Mouse (Mus musculus): ENCODE measurements around the gene Snx32. TPM values are rescaled to one million over a fixed set of nuclear protein-coding genes. Genes with fewer than 3 reads are reported as not detected.

Snx32 gene
- polyA plus RNA-seq, 1 experiment from 2014 or later, result 10.6 TPM

GRCm38 (mm10) chr19:5460465-5460911, 49.9 kb downstream of the Snx32 start, which contains the start of gene Fibp:
Gene Fibp, plus strand, starts transcription at chr19:5460615.
- Histone ChIP-seq H3K36me3 (ENCODE audit: insufficient read depth, low read length) (peaks cover 26% of the 10 kb centered on the region; the same call in 1 of the 2 replicates), H3K4me3 (ENCODE audit: low read length) (peak within 1 kb of the TSS; percentile 79), H3K27me3 (ENCODE audit: insufficient read depth, low read length) (no peaks in the 10 kb centered on the region), H3K4me1 (ENCODE audit: insufficient read depth, low read length) (peaks cover 32% of the 10 kb centered on the region), H3K9me3 (ENCODE audit: low read length) (no peaks in the 10 kb centered on the region), H3K27ac (ENCODE audit: low read length) (peak within 1 kb of the TSS; percentile 74; the same call in 1 of the 2 replicates), H3K9ac (replicated peaks; ENCODE audit: low read length) (peak within 1 kb of the TSS; percentile 86), H3K4me2 (replicated peaks; ENCODE audit: low read depth, low read length) (peak within 1 kb of the TSS; percentile 94)
- under 1% methylated on average over 32 of the region's 32 CpGs for WGBS
- peak; percentile 43 for ATAC-seq (ENCODE audit: low FRiP score, low TSS enrichment)

- 27% methylated on average over 3 of the region's 3 CpGs for WGBS
Measured at GRCm38 (mm10) chr19:5459896-5460295, 50.4 kb downstream of the Snx32 start.

DNA sequence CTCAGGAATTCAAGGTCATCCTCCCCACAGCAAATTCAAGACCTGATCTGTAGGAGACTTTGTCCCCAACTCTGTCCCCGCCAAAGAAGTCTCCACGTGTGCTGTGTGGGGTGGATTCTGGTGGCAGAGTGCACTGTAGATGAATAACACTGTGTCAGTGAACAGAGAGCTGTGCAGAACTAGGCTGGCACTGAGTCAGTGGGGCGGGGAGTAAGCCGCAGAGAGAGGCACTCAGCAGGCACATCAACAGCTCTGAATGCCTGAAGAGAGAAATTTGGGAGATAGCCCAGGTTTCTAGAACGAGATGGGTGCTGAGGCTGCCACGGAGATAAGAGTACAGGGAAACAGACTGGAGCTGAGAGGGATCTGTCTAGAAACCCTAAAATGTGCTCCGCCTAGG, 51.3 kb downstream of the Snx32 start:
- Histone ChIP-seq H3K4me3 (ENCODE audit: low read length) (no peak overlapping the region), H3K36me3 (ENCODE audit: insufficient read depth, low read length) (peaks cover 14% of the 10 kb centered on the region; the same call in 1 of the 2 replicates), H3K9ac (replicated peaks; ENCODE audit: low read length) (no peak overlapping the region), H3K27ac (ENCODE audit: low read length) (no peak overlapping the region), H3K4me2 (replicated peaks; ENCODE audit: low read depth, low read length) (no peak overlapping the region), H3K9me3 (ENCODE audit: low read length) (no peaks in the 10 kb centered on the region), H3K27me3 (ENCODE audit: insufficient read depth, low read length) (no peaks in the 10 kb centered on the region), H3K4me1 (ENCODE audit: insufficient read depth, low read length) (peaks cover 35% of the 10 kb centered on the region)
- ATAC-seq (ENCODE audit: low FRiP score, low TSS enrichment), result no peak
- WGBS, result 75% methylated on average over 7 of the region's 7 CpGs

More at GRCm38 (mm10) chr19:5459896-5460295, 50.4 kb downstream of the Snx32 start:
- H3K9me3 ChIP-seq (ENCODE audit: low read length), result no peaks in the 10 kb centered on the region
- H3K4me3 ChIP-seq (ENCODE audit: low read length), result peak overlapping the region; percentile 79
- peaks cover 38% of the 10 kb centered on the region for H3K4me1 ChIP-seq (ENCODE audit: insufficient read depth, low read length)
- peaks cover 21% of the 10 kb centered on the region; the same call in 1 of the 2 replicates for H3K36me3 ChIP-seq (ENCODE audit: insufficient read depth, low read length)
- H3K4me2 ChIP-seq (replicated peaks; ENCODE audit: low read depth, low read length), result peak overlapping the region; percentile 94
- no peaks in the 10 kb centered on the region for H3K27me3 ChIP-seq (ENCODE audit: insufficient read depth, low read length)
- no peak overlapping the region for H3K27ac ChIP-seq (ENCODE audit: low read length)
- no peak for ATAC-seq (ENCODE audit: low FRiP score, low TSS enrichment)
- H3K9ac ChIP-seq (replicated peaks; ENCODE audit: low read length), result peak overlapping the region; percentile 86

DNA sequence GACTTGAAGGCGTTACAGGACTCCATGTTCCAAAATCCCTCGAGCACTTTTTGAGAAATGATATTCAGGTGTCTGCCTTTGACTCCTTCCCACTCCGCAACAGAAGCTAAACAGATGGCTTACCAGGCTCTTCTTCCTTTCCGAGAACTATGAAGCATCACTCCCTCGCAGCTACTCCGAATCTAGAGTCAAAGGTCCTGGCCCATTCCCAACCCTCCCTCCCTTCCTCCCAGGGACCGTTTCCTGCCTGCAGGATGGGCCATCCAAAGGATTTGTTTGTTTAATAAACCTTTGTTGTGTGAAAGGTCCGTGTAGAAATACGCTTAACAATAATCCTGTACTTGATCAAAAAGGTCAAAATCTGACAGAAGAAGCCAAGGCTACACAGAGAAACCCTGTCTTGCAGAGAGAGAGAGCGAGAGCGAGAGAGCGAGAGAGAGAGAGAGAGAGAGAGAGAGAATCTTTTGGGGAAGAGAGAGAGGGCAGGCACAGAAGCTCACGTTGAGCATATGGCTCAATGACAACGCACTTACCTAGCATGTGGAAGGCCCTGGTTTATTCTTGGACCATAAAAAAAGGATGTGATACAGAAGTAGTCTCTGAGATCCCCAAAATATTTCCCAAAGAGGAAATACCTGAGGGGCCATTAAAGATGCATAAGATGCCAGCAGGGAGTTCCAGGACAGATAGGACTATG, 52.4 kb downstream of the Snx32 start, which contains the start of gene Ccdc85b:
Ccdc85b (minus strand) TSS at position 149 of the 697 bp plus-strand sequence.
- 11% methylated on average over 14 of the region's 14 CpGs for WGBS
- peak within 1 kb of the TSS; percentile 90 for H3K27ac ChIP-seq (ENCODE audit: low read length)
- peaks cover 6% of the 10 kb centered on the region; the same call in 1 of the 2 replicates for H3K36me3 ChIP-seq (ENCODE audit: insufficient read depth, low read length)
- peak within 1 kb of the TSS; percentile 83 for H3K9ac ChIP-seq (replicated peaks; ENCODE audit: low read length)
- H3K4me2 ChIP-seq (replicated peaks; ENCODE audit: low read depth, low read length), result peak within 1 kb of the TSS; percentile 90
- no peak for ATAC-seq (ENCODE audit: low FRiP score, low TSS enrichment)
- no peaks in the 10 kb centered on the region for H3K9me3 ChIP-seq (ENCODE audit: low read length)
- H3K4me3 ChIP-seq (ENCODE audit: low read length), result peak within 1 kb of the TSS; percentile 72
- peaks cover 32% of the 10 kb centered on the region for H3K4me1 ChIP-seq (ENCODE audit: insufficient read depth, low read length)
- no peaks in the 10 kb centered on the region for H3K27me3 ChIP-seq (ENCODE audit: insufficient read depth, low read length)

DNA sequence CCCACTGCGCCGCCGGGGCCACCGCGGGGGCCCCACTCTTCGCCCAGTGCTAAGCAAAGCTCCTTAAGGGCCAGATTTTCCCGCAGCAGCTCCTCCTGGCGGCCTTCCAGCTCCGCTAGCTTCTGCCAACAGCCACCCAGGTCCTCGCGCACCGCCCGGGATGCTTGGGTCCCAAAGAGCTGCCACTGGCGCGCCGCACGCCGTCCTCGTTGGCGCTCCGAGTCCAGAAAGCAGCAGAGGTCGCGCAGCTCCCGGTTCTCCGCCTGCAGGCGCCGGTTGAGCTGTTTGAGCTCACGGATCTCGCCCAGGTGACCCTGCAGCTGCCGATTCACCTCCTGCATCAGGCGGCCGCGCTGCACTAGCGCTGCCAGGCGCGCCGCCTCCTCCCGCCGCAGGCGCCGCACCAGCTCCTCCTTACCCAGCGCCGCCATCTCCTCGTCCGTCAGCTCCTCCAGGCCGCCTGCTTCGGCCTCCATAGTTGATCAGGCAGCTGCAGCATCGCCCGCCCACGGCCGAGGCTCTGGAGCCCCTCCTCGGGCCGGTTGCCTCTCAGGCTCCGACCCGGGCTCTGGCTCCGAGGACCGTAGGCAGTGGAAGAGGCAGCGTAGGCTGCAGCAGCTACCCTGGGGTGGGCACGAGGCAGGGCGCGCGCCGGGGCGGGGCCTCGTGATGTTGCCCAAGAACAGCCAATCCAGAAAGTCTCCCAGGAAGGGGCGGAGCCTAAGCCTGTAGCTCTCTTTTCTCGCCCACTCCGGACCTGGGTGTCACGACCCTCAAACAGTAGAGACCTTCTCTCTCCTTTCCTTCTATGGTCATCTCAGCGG, 53.2 kb downstream of the Snx32 start:
- Histone ChIP-seq H3K4me1 (ENCODE audit: insufficient read depth, low read length) (peaks cover 32% of the 10 kb centered on the region), H3K27me3 (ENCODE audit: insufficient read depth, low read length) (no peaks in the 10 kb centered on the region), H3K9ac (replicated peaks; ENCODE audit: low read length) (peak overlapping the region; percentile 83), H3K36me3 (ENCODE audit: insufficient read depth, low read length) (no peaks in the 10 kb centered on the region), H3K9me3 (ENCODE audit: low read length) (no peaks in the 10 kb centered on the region), H3K4me2 (replicated peaks; ENCODE audit: low read depth, low read length) (peak overlapping the region; percentile 90), H3K27ac (ENCODE audit: low read length) (peak overlapping the region; percentile 90), H3K4me3 (ENCODE audit: low read length) (peak overlapping the region; percentile 72)
- peak; percentile 92 for ATAC-seq (ENCODE audit: low FRiP score, low TSS enrichment)
- WGBS, result under 1% methylated on average over 70 of the region's 70 CpGs

- under 1% methylated on average over 26 of the region's 26 CpGs for whole genome bisulfite sequencing
- H3K4me1 ChIP-seq (ENCODE audit: insufficient read depth, low read length), result peaks cover 30% of the 10 kb centered on the region
- H3K27ac ChIP-seq (ENCODE audit: low read length), result peak overlapping the region; percentile 90
- H3K4me2 ChIP-seq (replicated peaks; ENCODE audit: low read depth, low read length), result peak overlapping the region; percentile 90
- peak; percentile 2; the same call in 1 of the 2 replicates for ATAC-seq (ENCODE audit: low FRiP score, low TSS enrichment)
- H3K36me3 ChIP-seq (ENCODE audit: insufficient read depth, low read length), result no peaks in the 10 kb centered on the region
- no peaks in the 10 kb centered on the region for H3K9me3 ChIP-seq (ENCODE audit: low read length)
- H3K27me3 ChIP-seq (ENCODE audit: insufficient read depth, low read length), result no peaks in the 10 kb centered on the region
- peak overlapping the region; percentile 72 for H3K4me3 ChIP-seq (ENCODE audit: low read length)
- peak overlapping the region; percentile 83 for H3K9ac ChIP-seq (replicated peaks; ENCODE audit: low read length)
Measured at GRCm38 (mm10) chr19:5456241-5456921, 54.0 kb downstream of the Snx32 start.

GRCm38 (mm10) chr19:5455568-5455967, 54.8 kb downstream of the Snx32 start:
- Histone ChIP-seq H3K36me3 (ENCODE audit: insufficient read depth, low read length) (no peaks in the 10 kb centered on the region), H3K27ac (ENCODE audit: low read length) (peak overlapping the region; percentile 90; the same call in 1 of the 2 replicates), H3K4me2 (replicated peaks; ENCODE audit: low read depth, low read length) (peak overlapping the region; percentile 90), H3K27me3 (ENCODE audit: insufficient read depth, low read length) (no peaks in the 10 kb centered on the region), H3K9me3 (ENCODE audit: low read length) (no peaks in the 10 kb centered on the region), H3K9ac (replicated peaks; ENCODE audit: low read length) (peak overlapping the region; percentile 83), H3K4me1 (ENCODE audit: insufficient read depth, low read length) (peaks cover 25% of the 10 kb centered on the region), H3K4me3 (ENCODE audit: low read length) (peak overlapping the region; percentile 72)
- ATAC-seq (ENCODE audit: low FRiP score, low TSS enrichment), result no peak
- WGBS, result 55% methylated on average over 8 of the region's 8 CpGs

- peak overlapping the region; percentile 72 for H3K4me3 ChIP-seq (ENCODE audit: low read length)
- 68% methylated on average over 12 of the region's 12 CpGs for WGBS
- H3K4me2 ChIP-seq (replicated peaks; ENCODE audit: low read depth, low read length), result peak overlapping the region; percentile 90
- H3K9ac ChIP-seq (replicated peaks; ENCODE audit: low read length), result peak overlapping the region; percentile 83
- H3K27me3 ChIP-seq (ENCODE audit: insufficient read depth, low read length), result no peaks in the 10 kb centered on the region; the same call in 1 of the 2 replicates
- H3K36me3 ChIP-seq (ENCODE audit: insufficient read depth, low read length), result no peaks in the 10 kb centered on the region
- ATAC-seq (ENCODE audit: low FRiP score, low TSS enrichment), result no peak
- no peaks in the 10 kb centered on the region for H3K9me3 ChIP-seq (ENCODE audit: low read length)
- no peak overlapping the region for H3K27ac ChIP-seq (ENCODE audit: low read length)
- peaks cover 24% of the 10 kb centered on the region for H3K4me1 ChIP-seq (ENCODE audit: insufficient read depth, low read length)
Measured at GRCm38 (mm10) chr19:5455037-5455436, 55.3 kb downstream of the Snx32 start.

GRCm38 (mm10) chr19:5451766-5452165, 58.6 kb downstream of the Snx32 start:
- Histone ChIP-seq H3K27ac (ENCODE audit: low read length) (no peak overlapping the region), H3K9ac (replicated peaks; ENCODE audit: low read length) (no peak overlapping the region), H3K36me3 (ENCODE audit: insufficient read depth, low read length) (no peaks in the 10 kb centered on the region), H3K4me2 (replicated peaks; ENCODE audit: low read depth, low read length) (no peak overlapping the region), H3K4me3 (ENCODE audit: low read length) (no peak overlapping the region), H3K4me1 (ENCODE audit: insufficient read depth, low read length) (peaks cover 36% of the 10 kb centered on the region), H3K9me3 (ENCODE audit: low read length) (no peaks in the 10 kb centered on the region; the same call in 1 of the 2 replicates), H3K27me3 (ENCODE audit: insufficient read depth, low read length) (peaks cover 31% of the 10 kb centered on the region)
- WGBS, result 82% methylated on average over 6 of the region's 6 CpGs
- no peak for ATAC-seq (ENCODE audit: low FRiP score, low TSS enrichment)
